Mouse (Mus musculus): ENCODE results near the gene Serpine1.

Gene Serpine1

DNA sequence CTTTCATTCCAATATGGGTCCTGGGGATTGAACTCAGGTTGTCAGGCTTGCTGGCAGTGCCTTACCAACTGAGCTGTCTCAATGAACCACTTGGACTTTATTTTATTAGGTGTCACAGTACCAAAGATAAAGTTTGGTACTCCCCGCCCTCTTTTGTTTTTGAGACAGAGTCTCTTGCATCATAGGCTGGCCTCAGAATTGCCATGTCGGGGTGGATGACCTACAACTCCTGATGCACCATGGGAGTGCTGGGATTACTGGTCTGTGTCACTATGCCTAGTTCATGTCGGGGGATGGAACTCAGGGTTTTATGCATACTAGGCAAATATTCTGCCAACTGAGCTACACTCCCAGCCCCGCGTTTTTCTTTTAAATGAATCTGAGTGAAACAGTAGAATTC lies 17.2 kb downstream of the Serpine1 start:
- DNase-seq (ENCODE audit: low read depth, low spot score), result no peak

DNA sequence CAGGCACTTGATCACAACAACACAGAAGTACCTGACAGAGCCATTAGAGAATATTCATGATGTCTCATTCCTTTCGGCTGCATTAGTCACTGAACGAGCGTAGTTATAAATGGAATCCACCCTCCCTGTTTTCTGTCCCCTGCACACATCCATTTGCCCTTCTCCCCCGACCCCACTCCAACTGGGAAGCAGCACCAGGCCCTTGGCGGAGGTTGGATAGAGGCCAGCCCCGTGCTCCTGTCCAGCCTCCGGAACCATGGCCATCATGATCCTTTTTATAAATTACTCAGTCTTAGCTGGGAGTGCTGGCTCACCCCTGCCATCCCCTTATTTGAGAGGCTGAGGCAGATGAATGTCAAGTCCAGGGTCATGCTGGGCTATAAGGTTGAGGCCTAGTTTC lies 17.8 kb downstream of the Serpine1 start:
- DNase-seq (ENCODE audit: low read depth, low spot score), result no peak

DNA sequence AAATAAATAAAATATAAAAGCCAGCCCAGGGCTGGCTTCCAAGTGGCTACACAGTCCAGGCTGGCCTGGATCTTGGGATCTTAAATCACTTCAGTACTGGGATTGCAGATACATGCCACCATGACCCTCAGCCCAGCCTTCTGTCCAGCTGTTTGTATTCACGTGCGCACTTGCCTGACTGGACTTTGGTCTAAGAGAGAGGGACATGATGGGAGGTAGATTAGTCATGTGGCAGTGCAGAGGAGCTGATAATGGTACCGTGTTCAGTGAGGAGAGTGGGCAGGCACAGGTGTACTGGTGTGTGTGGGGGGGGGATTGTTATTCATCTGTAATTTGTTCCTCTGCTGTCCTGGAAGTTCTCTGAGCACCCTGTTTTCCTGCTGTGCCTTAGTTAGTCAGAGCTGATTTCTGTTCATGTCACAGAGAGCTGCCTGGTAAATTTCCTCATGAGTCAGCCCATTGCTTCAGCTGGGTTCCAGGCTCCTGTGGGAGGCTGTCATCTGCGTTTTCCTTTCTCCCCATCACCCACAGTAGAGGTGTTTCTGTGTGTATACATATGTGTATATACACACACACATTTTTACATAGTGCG lies 20.1 kb downstream of the Serpine1 start:
- DNase-seq (ENCODE audit: low read depth, low spot score), result no peak

DNA sequence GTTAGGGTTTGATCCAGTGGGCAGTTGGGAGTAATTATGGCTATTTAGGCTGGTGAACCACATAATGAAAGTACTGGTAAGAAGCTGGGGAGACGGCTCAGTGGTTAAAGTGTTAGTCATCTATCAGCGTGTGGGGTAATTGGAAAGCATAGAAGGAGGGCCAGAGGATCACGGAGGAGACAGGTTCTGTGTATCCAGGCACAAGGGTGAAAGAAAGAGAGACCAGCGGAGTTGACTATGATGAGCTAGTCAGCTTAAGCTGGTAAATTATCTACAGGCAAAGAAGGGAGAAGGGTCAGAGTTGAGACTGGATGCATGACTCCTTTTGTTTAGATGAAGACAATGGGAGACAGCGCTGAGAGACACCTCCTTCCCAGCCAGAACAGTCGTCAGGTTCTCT lies 20.9 kb downstream of the Serpine1 start:
- no peak for DNase-seq (ENCODE audit: low read depth, low spot score)

DNA sequence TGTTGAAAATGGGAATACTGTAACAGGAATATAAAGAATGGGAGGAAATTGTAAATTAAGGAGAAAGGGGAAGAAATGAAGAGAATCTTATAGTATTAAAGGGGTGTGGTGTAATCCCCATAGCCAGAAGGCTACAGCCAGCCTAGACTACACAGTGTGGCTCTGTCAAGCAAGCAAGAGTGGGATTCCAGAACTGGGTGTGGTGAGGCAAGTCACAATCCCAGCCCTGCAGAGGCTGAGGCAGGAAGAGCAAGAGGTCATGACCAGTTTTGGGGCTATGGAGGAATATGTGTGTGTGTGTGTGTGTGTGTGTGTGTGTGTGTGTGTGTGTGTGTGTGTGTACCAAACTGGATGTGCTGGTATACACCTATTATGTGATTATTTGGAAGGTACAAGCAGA lies 25.1 kb downstream of the Serpine1 start:
- no peak for DNase-seq (ENCODE audit: low read depth, low spot score)

DNA sequence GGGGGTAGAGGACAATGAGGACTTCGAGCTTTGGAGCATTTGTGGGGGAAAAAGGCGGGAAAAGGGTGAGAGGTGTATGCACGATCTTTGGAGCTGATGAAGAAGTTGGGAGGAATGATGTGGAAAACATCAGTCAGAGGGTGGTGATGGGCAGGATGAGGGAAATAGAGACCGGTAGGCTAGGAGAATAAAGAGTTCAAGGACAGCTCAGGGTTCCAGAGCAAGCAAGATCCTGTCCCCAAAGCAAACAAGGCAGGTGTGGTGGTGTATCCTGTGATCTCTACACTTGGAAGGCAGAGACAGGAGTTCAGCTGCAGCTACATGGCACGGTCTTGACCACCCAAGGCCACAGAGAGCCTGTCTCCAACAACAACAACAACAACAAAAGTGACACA lies 25.7 kb downstream of the Serpine1 start:
- DNase-seq (ENCODE audit: low read depth, low spot score), result no peak

DNA sequence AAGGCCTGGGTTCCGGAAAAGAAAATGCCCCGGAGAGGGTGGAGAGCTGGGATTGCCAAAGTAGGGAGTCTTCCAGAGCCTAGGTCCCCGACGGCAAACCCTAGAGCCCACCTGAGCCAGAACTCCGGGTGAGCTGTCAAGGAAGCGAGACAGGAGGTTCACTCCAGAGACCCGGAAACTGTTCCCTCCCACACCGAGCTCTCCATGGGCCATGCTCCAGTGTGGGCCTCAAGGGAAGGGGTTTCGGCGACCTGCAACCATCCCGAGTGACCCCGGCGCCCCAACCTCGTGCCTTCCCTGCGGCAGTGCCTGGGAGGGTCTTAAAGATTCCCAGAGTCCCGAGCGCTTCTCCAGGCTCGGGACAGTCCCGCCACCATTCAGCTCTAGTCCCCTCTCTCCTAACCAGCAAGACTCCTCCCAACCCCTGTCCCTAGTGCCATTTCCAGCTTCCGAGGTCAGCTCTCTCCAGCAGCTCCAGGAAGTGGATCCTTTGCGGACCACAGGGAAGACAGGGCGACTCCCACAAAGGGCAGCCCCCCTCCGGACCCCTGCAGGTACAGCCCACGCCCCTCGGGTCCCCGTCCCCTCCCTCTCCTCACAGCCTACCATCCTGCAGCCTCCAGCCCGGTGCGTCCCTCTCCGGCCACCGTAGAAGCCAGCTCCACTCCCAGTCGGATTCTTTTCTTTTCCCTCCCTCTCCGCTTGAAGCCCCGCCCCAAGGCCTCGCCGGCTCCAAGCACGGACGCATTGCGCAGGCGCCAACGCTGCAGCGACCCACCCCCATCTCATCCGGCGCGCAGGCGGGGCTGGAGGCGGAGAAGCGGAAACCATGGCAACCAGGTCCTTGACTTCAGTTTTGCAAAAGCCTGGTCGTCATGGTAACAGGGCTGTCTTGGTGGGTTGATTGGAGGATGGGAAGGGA lies 26.4 kb downstream of the Serpine1 start, which contains the start of gene Ap1s1:
Gene Ap1s1 (minus strand): TSS at position 734 of the 922 bp plus-strand sequence.
- DNase-seq (ENCODE audit: low read depth, low spot score), result peak; percentile 98

DNA sequence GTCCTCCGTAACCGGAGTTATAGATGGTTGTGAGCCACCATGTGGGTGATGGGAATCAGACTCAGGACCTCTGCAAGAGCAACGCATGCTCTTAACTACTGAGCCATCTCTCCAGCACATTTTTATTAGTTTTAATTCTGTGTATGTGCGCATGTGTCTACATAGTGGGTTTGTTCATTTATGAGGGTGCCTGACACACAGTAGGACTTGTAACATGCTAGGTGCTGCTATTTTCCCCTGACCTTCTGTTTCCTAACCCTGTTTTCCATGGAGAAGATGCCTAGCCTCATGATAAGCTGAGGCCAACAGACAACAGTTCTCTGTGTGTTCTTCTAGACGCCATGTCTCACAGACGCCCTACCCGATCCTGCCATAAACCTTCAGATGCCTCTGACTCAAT lies 28.1 kb downstream of the Serpine1 start:
- DNase-seq (ENCODE audit: low read depth, low spot score), result no peak

DNA sequence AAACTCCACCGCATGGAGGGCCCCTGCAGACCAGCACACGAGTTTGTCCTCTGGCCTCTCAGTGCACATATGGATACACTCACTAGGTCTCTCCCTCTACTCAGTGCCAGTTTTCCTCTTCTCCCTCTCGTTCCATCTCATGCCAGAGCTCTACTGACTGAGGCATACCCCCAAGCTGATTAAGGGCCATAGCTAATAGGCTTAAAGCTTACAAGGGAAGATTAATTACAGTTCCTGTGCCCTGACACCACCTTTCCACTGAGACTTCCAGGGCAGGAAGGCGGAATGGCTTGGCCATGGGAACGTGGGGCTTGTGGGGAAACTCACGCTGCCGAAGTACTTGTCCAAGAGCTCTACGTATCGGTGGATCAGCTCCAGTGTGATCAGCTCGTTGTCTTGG lies 30.6 kb downstream of the Serpine1 start:
- DNase-seq (ENCODE audit: low read depth, low spot score), result no peak

DNA sequence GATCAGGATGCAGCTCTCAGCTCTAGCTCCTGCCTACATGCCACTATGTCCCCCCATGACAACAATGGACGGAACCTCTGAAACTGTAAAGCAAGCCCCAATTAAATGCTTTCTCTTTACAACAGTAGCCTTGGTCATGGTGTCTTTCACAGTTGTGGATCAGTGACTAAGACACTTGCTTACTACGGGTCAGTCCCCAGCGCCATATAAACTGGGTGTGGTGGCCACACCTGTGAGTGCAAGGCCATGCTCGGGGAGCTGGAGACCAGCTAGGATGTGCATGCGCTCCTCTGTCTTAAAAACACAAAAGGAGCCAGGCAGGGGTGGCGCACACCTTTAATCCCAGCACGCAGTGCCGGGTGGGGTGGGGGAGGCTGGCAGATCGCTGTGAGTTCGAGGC lies 32.6 kb downstream of the Serpine1 start:
- no peak for DNase-seq (ENCODE audit: low read depth, low spot score)

DNA sequence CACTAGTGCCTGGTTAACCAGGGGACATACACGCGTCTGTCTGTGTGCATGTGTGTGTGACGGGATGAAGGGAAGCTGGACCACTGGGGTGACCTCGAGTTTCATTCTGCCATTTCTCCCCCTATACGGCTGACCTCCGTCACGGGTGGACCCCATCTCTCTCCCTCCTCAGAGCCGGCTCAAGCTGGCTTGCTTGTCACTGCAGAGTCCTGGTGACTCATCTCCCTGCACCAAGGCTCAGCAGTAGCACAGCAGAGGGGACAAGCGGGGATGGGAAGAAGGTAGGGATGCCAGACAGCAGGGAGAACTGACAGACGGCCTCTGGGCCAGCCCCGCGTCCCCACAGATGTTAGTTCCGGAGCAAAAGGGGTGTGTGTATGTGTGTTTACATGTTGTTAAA lies 35.9 kb downstream of the Serpine1 start:
- no peak for DNase-seq (ENCODE audit: low read depth, low spot score)

DNA sequence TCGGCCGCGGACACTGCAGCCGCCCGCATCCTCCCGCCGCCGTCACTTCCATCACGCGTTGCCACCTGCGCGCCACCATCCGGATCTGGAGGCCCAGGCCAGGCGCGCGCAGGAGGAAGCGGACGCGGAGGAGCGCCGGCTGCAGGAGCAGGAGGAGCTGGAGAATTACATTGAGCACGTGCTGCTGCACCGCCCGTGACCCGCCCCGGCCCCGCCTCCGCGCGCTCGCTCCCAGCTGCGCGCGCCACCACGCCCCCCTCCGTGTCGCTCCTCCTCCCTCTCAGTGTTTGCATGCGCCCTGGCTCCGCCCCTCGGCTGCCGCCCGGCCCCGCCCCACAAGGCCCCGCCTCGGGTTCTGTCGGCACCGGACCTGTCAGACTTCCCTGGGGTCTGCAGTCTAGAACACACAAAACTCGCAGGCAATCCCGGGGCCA lies 39.4 kb downstream of the Serpine1 start:
- peak; percentile 75 for DNase-seq (ENCODE audit: low read depth, low spot score)

DNA sequence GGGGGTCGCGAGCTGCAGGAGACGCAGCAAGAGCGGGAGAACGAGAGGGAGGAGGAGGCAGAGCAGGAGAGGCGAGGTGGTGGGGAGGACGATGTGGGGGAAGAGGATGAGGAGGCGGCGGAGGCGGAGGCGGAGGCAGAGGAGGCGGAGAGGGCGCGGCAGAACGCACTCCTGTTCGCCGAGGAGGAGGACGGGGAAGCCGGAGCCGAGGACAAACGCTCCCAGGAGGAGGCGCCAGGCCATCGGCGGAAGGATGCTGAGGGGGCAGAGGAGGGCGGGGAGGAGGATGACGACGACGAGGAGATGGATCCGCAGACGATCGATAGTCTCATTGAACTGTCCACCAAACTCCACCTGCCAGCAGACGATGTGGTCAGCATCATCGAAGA lies 40.0 kb downstream of the Serpine1 start:
- no peak for DNase-seq (ENCODE audit: low read depth, low spot score)

DNA sequence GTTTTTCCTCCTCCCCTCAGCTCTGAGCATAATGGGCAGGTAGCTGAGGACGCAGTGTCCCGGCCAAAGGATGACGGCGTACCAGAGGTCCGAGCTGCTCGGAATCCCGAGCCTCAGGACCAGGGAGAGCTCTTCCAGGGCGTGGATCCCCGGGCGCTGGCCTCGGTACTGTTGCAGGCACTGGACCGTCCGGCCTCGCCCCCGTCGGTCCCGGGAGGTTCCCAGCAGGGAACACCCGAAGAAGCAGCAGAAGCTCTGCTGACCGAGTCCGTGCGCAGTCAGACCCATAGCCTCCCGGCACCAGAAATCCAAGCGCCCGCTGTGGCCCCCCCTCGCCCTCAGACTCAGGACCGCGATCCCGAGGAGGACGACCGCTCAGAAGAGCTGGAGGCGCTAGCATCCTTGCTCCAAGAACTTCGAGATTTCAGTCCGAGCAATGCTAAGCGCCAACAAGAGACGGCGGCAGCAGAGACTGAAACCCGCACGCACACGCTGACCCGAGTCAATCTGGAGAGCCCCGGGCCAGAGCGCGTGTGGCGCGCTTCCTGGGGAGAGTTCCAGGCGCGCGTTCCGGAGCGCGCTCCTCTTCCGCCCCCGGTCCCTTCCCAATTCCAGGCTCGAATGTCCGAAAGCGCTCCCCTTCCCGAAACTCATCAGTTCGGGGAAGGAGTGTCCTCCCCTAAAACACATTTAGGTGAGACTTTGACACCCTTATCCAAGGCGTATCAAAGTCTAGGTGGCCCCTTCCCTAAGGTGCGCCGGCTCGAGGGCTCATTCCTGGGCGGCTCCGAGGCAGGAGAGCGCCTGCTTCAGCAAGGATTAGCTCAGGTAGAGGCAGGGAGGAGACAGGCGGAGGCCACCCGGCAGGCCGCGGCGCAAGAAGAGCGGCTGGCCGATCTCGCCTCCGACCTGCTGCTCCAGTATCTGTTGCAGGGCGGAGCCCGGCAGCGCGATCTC lies 40.7 kb downstream of the Serpine1 start:
- DNase-seq (ENCODE audit: low read depth, low spot score), result no peak

DNA sequence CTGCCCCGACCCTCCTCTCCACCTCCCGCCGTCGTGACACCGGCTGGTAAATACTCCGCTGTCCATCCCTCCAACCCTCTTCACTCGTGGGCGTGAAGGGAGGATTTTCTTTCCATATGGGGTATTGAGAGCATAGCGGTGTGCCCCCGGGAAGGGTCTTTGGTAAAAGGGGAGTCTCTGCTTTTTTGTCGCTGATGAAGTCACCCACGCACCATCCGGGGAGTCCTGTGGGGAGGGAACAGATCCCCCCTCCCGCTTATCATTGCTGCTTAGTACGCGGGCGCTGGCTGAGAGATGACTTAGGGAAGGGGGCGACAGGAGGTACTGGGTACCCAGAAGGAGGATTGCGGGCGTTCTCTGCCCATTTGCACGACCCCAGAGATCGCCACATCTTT lies 41.7 kb downstream of the Serpine1 start:
- no peak for DNase-seq (ENCODE audit: low read depth, low spot score)

DNA sequence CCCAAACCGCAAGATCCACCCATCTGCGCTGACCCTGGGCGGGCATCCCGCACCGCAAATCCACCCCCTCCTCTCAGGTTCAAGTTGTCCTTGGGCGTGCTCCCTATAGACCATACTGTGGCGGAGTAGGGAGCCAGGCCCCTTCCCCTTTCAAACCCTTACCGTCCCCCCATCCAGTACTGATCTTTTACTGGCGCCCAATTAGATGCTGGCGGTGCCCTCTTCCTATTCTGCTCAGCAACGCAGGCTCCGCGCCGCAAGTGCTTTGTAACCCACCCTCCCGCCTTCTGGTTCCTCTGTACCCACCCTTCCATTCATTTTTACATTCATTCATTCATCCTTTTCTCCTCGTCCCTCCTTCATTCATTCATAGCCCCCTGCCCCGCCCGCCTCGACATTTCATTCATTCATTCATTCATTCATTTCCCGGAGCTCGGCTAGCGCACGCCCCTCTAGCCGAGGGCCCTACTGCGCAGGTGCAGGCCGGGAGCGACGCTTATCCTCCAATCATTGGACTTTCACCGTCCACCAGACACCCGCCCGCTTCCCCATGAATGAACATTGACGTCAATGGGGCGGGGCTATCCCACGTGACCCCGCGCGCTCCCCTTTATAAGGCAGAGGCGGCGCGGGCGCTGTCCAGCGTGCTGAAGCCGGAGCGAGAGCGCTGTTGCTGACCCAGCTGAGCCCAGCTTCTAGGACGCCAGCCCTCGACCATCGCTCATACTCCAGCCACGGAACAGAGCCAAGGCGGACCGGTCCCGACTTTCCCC lies 42.2 kb downstream of the Serpine1 start:
- DNase-seq (ENCODE audit: low read depth, low spot score), result peak; percentile 86

DNA sequence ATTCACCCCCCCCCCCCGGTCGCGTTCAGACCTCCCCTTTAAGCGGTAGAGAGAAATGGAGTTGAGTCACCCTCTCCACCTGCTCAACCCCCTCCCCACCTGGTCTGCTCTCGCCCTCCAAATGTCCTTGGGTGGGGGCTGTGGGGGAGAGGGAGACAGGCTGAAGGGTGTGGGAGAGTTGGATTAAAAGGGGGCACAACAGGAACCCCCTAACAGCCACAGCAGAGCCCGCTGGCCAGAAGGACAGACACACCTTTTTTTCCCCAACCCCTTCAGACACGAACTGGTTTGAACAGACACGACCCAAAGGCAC lies 42.8 kb downstream of the Serpine1 start:
- no peak for DNase-seq (ENCODE audit: low read depth, low spot score)

DNA sequence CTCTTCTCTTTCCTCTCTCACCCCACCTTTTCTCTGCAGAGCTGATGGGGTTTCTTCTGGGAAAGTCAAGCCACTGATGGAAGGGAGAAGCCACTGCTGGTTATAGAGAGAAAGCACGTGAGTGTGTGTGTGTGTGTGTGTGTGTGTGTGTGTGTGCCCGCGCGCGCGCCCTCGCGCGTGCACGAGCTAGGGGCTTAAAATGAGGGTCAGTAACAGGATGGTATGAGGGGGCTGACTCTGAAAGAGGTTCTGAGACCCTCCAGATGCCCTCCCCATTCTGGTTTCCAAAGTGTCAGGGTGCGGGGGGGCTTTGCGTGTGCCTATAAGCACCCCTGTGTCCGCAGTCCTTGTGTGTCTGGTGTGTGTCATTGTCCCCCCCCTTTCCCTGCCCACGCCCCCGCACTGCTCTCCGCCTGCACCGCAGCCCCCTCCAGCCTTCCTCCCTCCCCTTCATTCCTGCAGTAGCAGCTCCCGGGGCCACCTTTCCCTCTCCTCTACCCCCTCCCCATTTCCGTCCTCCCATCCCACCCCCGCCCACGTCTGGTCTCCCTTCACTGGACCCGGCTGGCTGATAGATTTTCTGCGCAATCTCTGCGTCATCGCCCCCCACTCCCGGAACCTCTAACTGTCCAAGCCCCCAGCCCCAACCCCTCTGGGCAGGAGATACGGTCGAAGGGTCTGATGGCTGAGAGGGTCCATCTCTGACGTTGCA lies 43.4 kb downstream of the Serpine1 start:
- DNase-seq (ENCODE audit: low read depth, low spot score), result no peak

DNA sequence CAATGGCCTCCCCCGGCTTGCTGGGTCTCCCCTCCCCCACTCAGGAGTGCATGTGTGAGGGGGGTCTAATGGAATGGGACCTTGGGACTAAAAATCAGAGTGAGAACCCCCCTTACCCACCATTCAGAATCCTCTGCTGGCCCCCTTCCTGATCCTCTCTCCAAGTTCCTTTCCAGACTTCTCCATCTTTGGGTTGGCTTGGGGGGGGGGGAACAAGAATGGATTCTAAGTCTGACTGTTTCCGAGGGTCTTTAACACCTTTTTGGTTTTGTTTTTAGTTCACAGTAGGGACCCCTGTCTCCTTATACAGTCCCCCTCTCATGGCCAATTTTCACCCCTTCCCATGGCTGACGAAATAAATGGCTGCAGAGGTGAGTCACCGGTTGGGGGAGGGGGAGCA lies 46.0 kb downstream of the Serpine1 start, which contains the start of gene Vgf:
Gene Vgf (plus strand): TSS at position 301 of the 400 bp plus-strand sequence.
- no peak for DNase-seq (ENCODE audit: low read depth, low spot score)

DNA sequence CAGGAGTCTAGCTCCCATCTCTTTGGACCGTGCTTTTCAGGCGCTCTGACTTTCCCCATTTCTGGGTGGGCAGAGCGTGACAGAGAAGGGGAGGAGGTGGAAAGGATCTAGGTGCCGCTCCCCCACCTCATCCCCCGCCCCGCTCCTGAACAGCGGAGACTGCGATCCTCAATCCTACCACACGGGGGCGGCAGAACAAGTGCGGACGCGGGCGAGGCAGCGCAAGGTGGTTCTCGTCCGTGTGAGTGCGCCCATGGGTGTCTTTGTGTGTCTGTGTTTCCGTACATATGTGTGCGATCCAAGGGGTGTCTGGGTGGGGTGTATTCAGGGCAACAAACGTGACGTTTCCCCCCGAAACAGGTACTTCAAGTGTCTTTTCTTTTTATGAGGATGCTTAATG lies 46.9 kb downstream of the Serpine1 start:
- DNase-seq (ENCODE audit: low read depth, low spot score), result no peak

DNA sequence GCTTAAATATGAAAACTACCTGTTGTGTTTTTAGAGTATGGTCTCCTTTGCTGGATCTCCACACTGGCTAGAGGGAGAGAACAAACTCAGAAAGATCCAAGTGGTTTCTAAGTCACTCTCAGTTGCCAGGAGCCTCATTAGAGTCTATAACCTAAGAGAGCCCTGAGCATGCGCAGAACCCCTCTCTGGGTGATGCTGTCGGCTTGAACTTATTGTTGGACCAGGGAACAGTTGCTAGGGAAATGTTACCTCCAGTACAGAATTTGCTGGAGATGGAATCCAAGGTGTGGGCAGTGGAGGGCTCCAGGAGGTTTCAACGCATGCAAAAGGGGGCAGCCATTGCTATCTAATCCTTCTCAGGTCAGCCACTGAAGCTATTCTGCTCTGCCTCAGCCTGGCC lies 47.8 kb downstream of the Serpine1 start:
- no peak for DNase-seq (ENCODE audit: low read depth, low spot score)
